ENCODE assay signal across 8 mouse cellular contexts in the genomic region with DNA sequence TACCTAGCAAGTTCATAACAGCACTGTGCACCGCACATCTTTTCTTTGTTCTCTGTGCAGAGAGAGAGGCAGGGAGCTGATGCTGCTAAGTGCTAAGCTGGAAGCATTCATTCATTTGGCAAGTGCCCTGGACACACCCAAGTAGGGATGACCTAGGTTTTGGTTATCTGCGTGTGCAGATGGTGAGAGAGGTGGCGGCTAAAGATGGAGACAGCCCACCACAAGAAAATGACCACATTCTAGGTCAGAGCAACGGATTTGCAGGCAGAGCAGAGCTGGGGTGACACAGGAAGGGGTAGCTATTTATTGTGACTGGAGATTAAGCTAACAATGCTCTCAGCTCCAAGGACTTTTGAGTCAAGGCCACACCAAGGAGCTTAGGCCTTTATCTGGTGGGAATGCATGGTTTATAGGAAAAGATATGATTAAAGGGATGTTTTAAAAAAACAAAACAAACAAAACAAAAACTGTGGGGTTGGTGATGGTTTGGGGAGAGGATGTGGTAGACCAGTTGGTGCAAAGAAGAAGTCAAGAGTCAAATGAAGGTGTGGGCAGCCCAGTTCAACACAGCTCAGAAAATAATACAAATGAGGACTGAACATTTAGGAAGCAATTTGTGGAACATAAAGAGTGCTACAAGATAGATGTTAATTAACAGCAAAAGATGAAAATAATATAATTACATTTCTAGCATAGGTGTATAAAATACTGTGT. TPM values are rescaled to one million over a fixed set of nuclear protein-coding genes. Genes with fewer than 3 reads are reported as not detected.
A peak's percentile ranks its signal among the peaks of the same experiment; 100 is the strongest.
DNase-seq lines count a peak whose midpoint lies in the region; ATAC-seq lines count a peak whose summit lies in the region.
"Had no signal": no experiment of that assay in that cellular context is flagged by ENCODE, and none has a peak within 500 bp of the region (broad histone marks: within the 10 kb centered on the region; RNA-seq: fewer than 3 reads in every experiment).

No protein-coding gene starts in this region.

- H3K36me3 ChIP-seq in limb, embryonic 12.5 days, result peaks cover 3% of the 10 kb centered on the region; the same call in 1 of the 2 replicates
- H3K36me3 ChIP-seq in limb, embryonic 10.5 days, result peaks cover 3% of the 10 kb centered on the region; the same call in 1 of the 2 replicates

- H3K4me1 ChIP-seq in limb, embryonic 12.5 days (replicated peaks), result peaks cover 21% of the 10 kb centered on the region
- peaks cover 36% of the 10 kb centered on the region for H3K4me1 ChIP-seq in limb, embryonic 10.5 days

- 84% methylated on average over 4 of the region's 4 CpGs for WGBS in limb, embryonic 12.5 days
- WGBS in limb, embryonic 10.5 days, result 81% methylated on average over 4 of the region's 4 CpGs

- H3K27me3 ChIP-seq in limb, embryonic 12.5 days, result no peaks in the 10 kb centered on the region
- H3K27me3 ChIP-seq in limb, embryonic 10.5 days (ENCODE audit: low read depth, poor library complexity, severe bottlenecking), result no peaks in the 10 kb centered on the region

- H3K9ac ChIP-seq in limb, embryonic 12.5 days (replicated peaks), result no peak overlapping the region

- H3K27ac ChIP-seq in limb, embryonic 12.5 days, result no peak overlapping the region
- H3K27ac ChIP-seq in limb, embryonic 10.5 days, result no peak overlapping the region

- DNase-seq in limb, embryonic 10.5 days (ENCODE audit: low spot score), result no peak
- peak; percentile 80 for DNase-seq in MEL-GATA-1-ER (ENCODE audit: extremely low read depth, low read depth)
- no peak for DNase-seq in cerebellum, postnatal 14 days
- DNase-seq in embryo, embryonic 10.5 days (ENCODE audit: low spot score), result no peak
- DNase-seq: thymus, postnatal 4 days had no signal

- no peak overlapping the region for H3K4me2 ChIP-seq in limb, embryonic 12.5 days

- H3K4me3 ChIP-seq in limb, embryonic 12.5 days (replicated peaks), result no peak overlapping the region
- H3K4me3 ChIP-seq in limb, embryonic 10.5 days, result no peak overlapping the region

- ATAC-seq in limb, embryonic 12.5 days (ENCODE audit: insufficient number of reproducible peaks, insufficient read depth, low FRiP score, low TSS enrichment, low read depth), result peak; percentile 20; the same call in 1 of the 2 replicates
- ATAC-seq in hematopoietic stem cell, adult 5-6 weeks (replicated peaks in 1 of 2; ENCODE audit: insufficient read depth in 1 of 2, low FRiP score in 2 of 2, low TSS enrichment in 1 of 2, low read depth in 1 of 2, poor library complexity in 2 of 2, severe bottlenecking in 2 of 2), result peak; percentile 65 to 69
- ATAC-seq in neutrophil, adult 5-6 weeks (ENCODE audit: extremely low read depth, insufficient number of reproducible peaks, low FRiP score, poor library complexity, severe bottlenecking), result peak; percentile 4; the same call in 1 of the 2 replicates

- H3K9me3 ChIP-seq in limb, embryonic 12.5 days, result no peaks in the 10 kb centered on the region
- H3K9me3 ChIP-seq in limb, embryonic 10.5 days (replicated peaks), result no peaks in the 10 kb centered on the region

RNA-seq across cellular contexts. Expression of gene Nrip1, which starts 49.9 kb away (rescaled TPM):
- polyA plus RNA-seq in limb, embryonic 12.5 days (2016; fragmentation: Nextera tagmentation; extraction: Ambion mirVana), result 36.9 and 37.2 TPM in 2 replicates
- 37.3 and 37.9 TPM in 2 replicates for polyA plus RNA-seq in limb, embryonic 10.5 days (2016; fragmentation: Nextera tagmentation; extraction: Ambion mirVana)
- total RNA-seq in hematopoietic stem cell, adult 5-6 weeks (2017), result 58.3 and 66.5 TPM in 2 replicates
- 17.3 and 21.2 TPM in 2 replicates for total RNA-seq in neutrophil, adult 5-6 weeks (2017)

Comparison
In these comparisons a context has a peak if more than half of its experiments do, and no peak if none do; other contexts are left out.
1. ATAC-seq: peak in every context shown above with its lines; median percentile 67 in hematopoietic stem cell, adult 5-6 weeks; 20 in limb, embryonic 12.5 days; 4 in neutrophil, adult 5-6 weeks.